Mouse (Mus musculus): Measurements from ENCODE around the gene Gm3238. TPM values are rescaled to one million over a fixed set of nuclear protein-coding genes. Genes with fewer than 3 reads are reported as not detected.

Gm3238 gene
- polyA plus RNA-seq, 1 experiment from 2014 or later: not detected

DNA sequence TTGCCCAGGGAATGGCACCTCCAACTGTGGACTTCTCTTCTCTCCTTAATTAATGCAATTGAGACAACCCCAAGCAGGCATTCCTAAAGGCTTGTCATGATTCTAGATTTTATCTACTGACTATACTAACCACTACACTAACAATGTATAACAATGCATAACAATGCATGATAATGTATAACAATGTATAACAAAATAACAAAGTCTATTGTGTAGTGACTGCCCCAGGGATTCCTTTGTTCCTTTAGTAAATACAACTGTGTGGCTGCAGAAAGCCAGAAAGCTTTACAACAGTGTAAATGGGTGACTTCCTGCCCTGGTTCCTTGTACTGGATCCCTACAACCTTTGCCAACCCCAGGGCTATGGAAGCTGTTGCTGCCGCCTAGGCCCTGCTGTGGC lies 35.2 kb downstream of the Gm3238 start:
- no peaks in the 10 kb centered on the region for H3K36me3 ChIP-seq
- H3K4me2 ChIP-seq (replicated peaks): no peak overlapping the region
- no peak overlapping the region for H3K27ac ChIP-seq
- H3K27me3 ChIP-seq (replicated peaks): no peaks in the 10 kb centered on the region
- peaks cover 6% of the 10 kb centered on the region; the same call in 1 of the 2 replicates for H3K9me3 ChIP-seq
- H3K9ac ChIP-seq: no peak overlapping the region
- no peak overlapping the region for H3K4me3 ChIP-seq
- ATAC-seq (ENCODE audit: low FRiP score, low read depth): no peak
- 79% methylated on average over 1 of the region's 1 CpGs for WGBS
- H3K4me1 ChIP-seq: no peaks in the 10 kb centered on the region

DNA sequence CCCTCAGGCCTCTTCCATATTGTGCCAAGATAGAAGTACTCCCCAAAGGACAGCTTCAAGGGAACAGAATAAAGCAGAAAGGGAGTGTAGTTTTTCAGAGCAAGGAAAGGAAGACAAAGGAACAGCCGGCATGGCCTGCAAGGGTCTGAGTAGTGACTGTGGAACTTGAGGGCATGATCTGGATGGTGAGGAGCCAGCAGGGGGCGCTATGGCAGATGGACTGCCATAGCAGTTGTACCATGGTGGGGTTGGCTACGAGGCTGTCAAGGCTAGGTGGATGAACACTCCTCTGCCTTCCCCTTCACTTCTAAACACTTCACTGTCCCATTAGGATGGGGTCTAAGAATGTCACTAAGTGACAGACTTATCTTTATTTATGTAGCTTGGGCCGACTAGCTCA lies 41.9 kb downstream of the Gm3238 start:
- Histone ChIP-seq H3K9ac (no peak overlapping the region), H3K36me3 (no peaks in the 10 kb centered on the region), H3K4me2 (replicated peaks) (no peak overlapping the region), H3K27me3 (replicated peaks) (no peaks in the 10 kb centered on the region), H3K27ac (no peak overlapping the region), H3K4me1 (no peaks in the 10 kb centered on the region), H3K9me3 (no peaks in the 10 kb centered on the region), H3K4me3 (no peak overlapping the region)
- WGBS: 52% methylated on average over 4 of the region's 4 CpGs
- no peak for ATAC-seq (ENCODE audit: low FRiP score, low read depth)

DNA sequence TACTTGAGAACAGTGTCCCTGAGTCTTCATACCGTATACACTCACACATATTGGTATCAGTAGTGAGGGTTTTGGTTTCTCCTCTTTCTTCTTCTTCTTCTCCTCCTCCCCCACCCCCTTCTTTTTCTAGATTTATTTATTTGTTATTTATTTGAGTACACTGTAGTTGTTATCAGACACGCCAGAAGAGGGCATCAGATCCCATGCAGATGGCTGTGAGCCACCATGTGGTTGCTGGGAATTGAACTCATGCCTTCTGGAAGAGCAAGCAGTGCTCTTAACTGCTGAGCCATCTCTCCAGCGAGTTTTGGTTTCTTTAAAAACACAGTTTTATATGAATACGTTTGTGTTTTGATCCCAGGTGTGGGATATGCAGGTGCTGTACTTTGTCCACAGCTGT lies 42.8 kb downstream of the Gm3238 start:
- Histone ChIP-seq H3K9ac (no peak overlapping the region), H3K36me3 (no peaks in the 10 kb centered on the region), H3K4me3 (no peak overlapping the region), H3K4me1 (no peaks in the 10 kb centered on the region), H3K9me3 (no peaks in the 10 kb centered on the region), H3K4me2 (replicated peaks) (no peak overlapping the region), H3K27me3 (replicated peaks) (no peaks in the 10 kb centered on the region), H3K27ac (no peak overlapping the region)
- 69% methylated on average over 4 of the region's 4 CpGs for WGBS
- no peak for ATAC-seq (ENCODE audit: low FRiP score, low read depth)

DNA sequence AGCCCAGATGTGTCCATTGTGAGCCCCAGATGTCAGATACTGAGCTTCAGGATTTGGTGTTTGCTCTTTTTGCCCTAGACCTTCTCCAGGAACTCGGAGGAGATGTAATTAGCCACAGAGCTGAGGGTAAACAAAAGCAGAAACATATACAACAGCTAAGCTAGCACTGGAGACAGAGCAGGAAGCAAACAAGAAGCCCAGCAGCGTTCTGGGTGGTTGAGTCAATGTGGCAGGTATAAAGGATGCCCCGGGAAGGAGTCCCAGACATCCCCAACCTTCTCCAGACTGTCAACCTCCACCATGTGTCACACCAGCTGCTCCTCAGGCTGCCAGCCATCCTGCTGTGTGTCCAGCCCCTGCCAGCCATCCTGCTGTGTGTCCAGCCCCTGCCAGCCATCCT lies 44.9 kb downstream of the Gm3238 start, which contains the start of gene Gm10100:
Gene Gm10100, plus strand, starts transcription at position 301 of the 400 bp plus-strand sequence.
- no peaks in the 10 kb centered on the region for H3K27me3 ChIP-seq (replicated peaks)
- H3K9me3 ChIP-seq: no peaks in the 10 kb centered on the region
- no peak within 1 kb of the TSS for H3K27ac ChIP-seq
- no peak within 1 kb of the TSS for H3K9ac ChIP-seq
- ATAC-seq (ENCODE audit: low FRiP score, low read depth): no peak
- H3K36me3 ChIP-seq: no peaks in the 10 kb centered on the region
- WGBS: 53% methylated on average over 3 of the region's 3 CpGs
- H3K4me3 ChIP-seq: no peak within 1 kb of the TSS
- no peak within 1 kb of the TSS for H3K4me2 ChIP-seq (replicated peaks)
- H3K4me1 ChIP-seq: no peaks in the 10 kb centered on the region

DNA sequence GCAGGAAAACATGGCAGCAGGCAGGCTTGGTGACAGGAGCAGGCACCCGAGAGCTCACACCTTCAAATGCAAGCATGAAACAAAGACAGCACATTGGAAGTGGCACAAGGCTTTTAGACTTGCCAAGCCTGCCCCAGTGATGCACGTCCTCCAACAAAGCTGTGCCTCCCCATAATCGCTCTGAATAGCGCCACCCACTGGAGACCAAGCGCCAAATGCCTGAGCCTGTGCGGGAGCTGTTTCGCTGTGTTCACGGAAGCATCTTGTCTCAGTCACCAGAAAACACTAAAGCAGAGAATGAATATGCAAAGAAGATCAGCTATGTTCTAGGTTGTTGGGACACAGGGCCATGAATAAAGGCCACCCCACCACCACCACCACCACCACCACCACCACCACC lies 46.3 kb downstream of the Gm3238 start:
- no peak overlapping the region for H3K4me3 ChIP-seq
- no peaks in the 10 kb centered on the region for H3K9me3 ChIP-seq
- 75% methylated on average over 8 of the region's 8 CpGs for WGBS
- H3K36me3 ChIP-seq: no peaks in the 10 kb centered on the region
- no peak overlapping the region for H3K4me2 ChIP-seq (replicated peaks)
- no peaks in the 10 kb centered on the region for H3K4me1 ChIP-seq
- H3K27me3 ChIP-seq (replicated peaks): no peaks in the 10 kb centered on the region
- no peak overlapping the region for H3K9ac ChIP-seq
- H3K27ac ChIP-seq: no peak overlapping the region
- no peak for ATAC-seq (ENCODE audit: low FRiP score, low read depth)

Other genes with a start within 250 kb of the Gm3238 start
- gene Itgb2, start 241.1 kb downstream of the Gm3238 start, polyA plus RNA-seq (2016; fragmentation: Nextera tagmentation; extraction: Ambion mirVana): 1.3 and 1.4 TPM in 2 replicates
- 67.8 and 71.1 TPM in 2 replicates for gene Pttg1ip, start 189.6 kb downstream of the Gm3238 start, polyA plus RNA-seq (2016; fragmentation: Nextera tagmentation; extraction: Ambion mirVana)
- 288 and 299 TPM in 2 replicates for gene Sumo3, start 165.2 kb downstream of the Gm3238 start, polyA plus RNA-seq (2016; fragmentation: Nextera tagmentation; extraction: Ambion mirVana)
- gene Gm49325, start 165.1 kb downstream of the Gm3238 start, polyA plus RNA-seq (2016; fragmentation: Nextera tagmentation; extraction: Ambion mirVana): 7.6 and 11.0 TPM in 2 replicates
- 90.9 and 93.7 TPM in 2 replicates for gene Ube2g2, start 149.1 kb downstream of the Gm3238 start, polyA plus RNA-seq (2016; fragmentation: Nextera tagmentation; extraction: Ambion mirVana)
- 0.98 and 1.2 TPM in 2 replicates for gene Tspear, start 84.8 kb downstream of the Gm3238 start, polyA plus RNA-seq (2016; fragmentation: Nextera tagmentation; extraction: Ambion mirVana)
- gene Gm19402, start 80.6 kb downstream of the Gm3238 start, polyA plus RNA-seq (2016; fragmentation: Nextera tagmentation; extraction: Ambion mirVana): not detected in 2 replicates
- not detected in 2 replicates for gene Gm9508, start 74.1 kb downstream of the Gm3238 start, polyA plus RNA-seq (2016; fragmentation: Nextera tagmentation; extraction: Ambion mirVana)
- not detected in 2 replicates for gene Gm10272, start 64.7 kb downstream of the Gm3238 start, polyA plus RNA-seq (2016; fragmentation: Nextera tagmentation; extraction: Ambion mirVana)
- not detected in 2 replicates for gene Gm10024, start 59.9 kb downstream of the Gm3238 start, polyA plus RNA-seq (2016; fragmentation: Nextera tagmentation; extraction: Ambion mirVana)
- gene Gm10142, start 55.5 kb downstream of the Gm3238 start, polyA plus RNA-seq (2016; fragmentation: Nextera tagmentation; extraction: Ambion mirVana): not detected in 2 replicates
- gene Krtap12-1, start 50.7 kb downstream of the Gm3238 start, polyA plus RNA-seq (2016; fragmentation: Nextera tagmentation; extraction: Ambion mirVana): not detected in 2 replicates
- not detected in 2 replicates for gene Gm10100, start 44.8 kb downstream of the Gm3238 start, polyA plus RNA-seq (2016; fragmentation: Nextera tagmentation; extraction: Ambion mirVana)
- gene Gm18596, start 28.7 kb downstream of the Gm3238 start, polyA plus RNA-seq (2016; fragmentation: Nextera tagmentation; extraction: Ambion mirVana): not detected in 2 replicates
- gene Gm9736, start 20.0 kb downstream of the Gm3238 start, polyA plus RNA-seq (2016; fragmentation: Nextera tagmentation; extraction: Ambion mirVana): not detected in 2 replicates
- gene Gm3233, start 11.6 kb downstream of the Gm3238 start, polyA plus RNA-seq (2016; fragmentation: Nextera tagmentation; extraction: Ambion mirVana): not detected in 2 replicates
- gene Gm7138, start 5.6 kb upstream of the Gm3238 start, polyA plus RNA-seq (2016; fragmentation: Nextera tagmentation; extraction: Ambion mirVana): not detected in 2 replicates
- gene Gm3250, start 11.2 kb upstream of the Gm3238 start, polyA plus RNA-seq (2016; fragmentation: Nextera tagmentation; extraction: Ambion mirVana): not detected in 2 replicates
- gene Gm7137, start 16.9 kb upstream of the Gm3238 start, polyA plus RNA-seq (2016; fragmentation: Nextera tagmentation; extraction: Ambion mirVana): not detected in 2 replicates
- gene Gm9639, start 23.8 kb upstream of the Gm3238 start, polyA plus RNA-seq (2016; fragmentation: Nextera tagmentation; extraction: Ambion mirVana): not detected in 2 replicates
- not detected in 2 replicates for gene Gm19668, start 27.8 kb upstream of the Gm3238 start, polyA plus RNA-seq (2016; fragmentation: Nextera tagmentation; extraction: Ambion mirVana)
- gene Gm9507, start 40.5 kb upstream of the Gm3238 start, polyA plus RNA-seq (2016; fragmentation: Nextera tagmentation; extraction: Ambion mirVana): not detected in 2 replicates
- not detected in 2 replicates for gene Gm2696, start 43.4 kb upstream of the Gm3238 start, polyA plus RNA-seq (2016; fragmentation: Nextera tagmentation; extraction: Ambion mirVana)
- not detected in 2 replicates for gene Krtap10-4, start 55.8 kb upstream of the Gm3238 start, polyA plus RNA-seq (2016; fragmentation: Nextera tagmentation; extraction: Ambion mirVana)
- gene Krtap10-10, start 64.6 kb upstream of the Gm3238 start, polyA plus RNA-seq (2016; fragmentation: Nextera tagmentation; extraction: Ambion mirVana): not detected in 2 replicates
- gene Gm36176, start 75.5 kb upstream of the Gm3238 start, polyA plus RNA-seq (2016; fragmentation: Nextera tagmentation; extraction: Ambion mirVana): not detected in 2 replicates
- not detected in 2 replicates for gene Gm10318, start 81.5 kb upstream of the Gm3238 start, polyA plus RNA-seq (2016; fragmentation: Nextera tagmentation; extraction: Ambion mirVana)
- gene Gm3285, start 90.7 kb upstream of the Gm3238 start, polyA plus RNA-seq (2016; fragmentation: Nextera tagmentation; extraction: Ambion mirVana): not detected in 2 replicates
- 8.0 and 8.4 TPM in 2 replicates for gene Lrrc3, start 131.2 kb upstream of the Gm3238 start, polyA plus RNA-seq (2016; fragmentation: Nextera tagmentation; extraction: Ambion mirVana)
- 2.2 and 3.0 TPM in 2 replicates for gene Trpm2, start 199.2 kb upstream of the Gm3238 start, polyA plus RNA-seq (2016; fragmentation: Nextera tagmentation; extraction: Ambion mirVana)
- gene 1810043G02Rik, start 207.2 kb upstream of the Gm3238 start, polyA plus RNA-seq (2016; fragmentation: Nextera tagmentation; extraction: Ambion mirVana): 35.4 and 35.8 TPM in 2 replicates
- 113 and 115 TPM in 2 replicates for gene Pfkl, start 238.8 kb upstream of the Gm3238 start, polyA plus RNA-seq (2016; fragmentation: Nextera tagmentation; extraction: Ambion mirVana)